Mouse (Mus musculus) urinary bladder, postnatal 4 days (tissue): ENCODE results near the gene Nsd2.
A peak's percentile ranks its signal among the peaks of the same experiment; 100 is the strongest.
"Not testable (repeated sequence)": the region's sequence is repeated elsewhere in the genome, so short reads cannot be mapped to it uniquely, and the experiment has no call there.

ENCODE experiments used
- DNase-seq, 2 experiments: peaks; one replicate each; pipeline ENCODE4 v3.0.0; 2021 to 2022; ENCODE audit warnings: low spot score in 2 of 2

The Nsd2 gene

DNA sequence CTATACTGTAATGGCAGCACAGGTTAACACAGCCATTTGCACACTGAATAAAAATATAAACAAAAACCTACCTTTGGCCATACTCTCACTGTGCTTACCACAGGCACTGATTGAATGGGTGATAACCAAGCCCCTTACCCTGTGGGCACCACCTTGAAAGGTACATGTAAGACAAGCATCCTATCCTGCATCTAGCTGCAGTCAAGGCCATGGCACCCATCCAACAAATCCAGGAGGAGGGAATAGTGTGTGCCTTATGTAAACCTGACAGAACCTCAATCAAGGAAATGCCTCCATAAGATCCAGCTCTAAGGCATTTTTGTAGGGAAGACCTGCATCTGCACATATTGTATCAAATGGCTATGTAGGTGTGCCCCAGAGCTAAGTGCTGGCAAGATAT is 105.6 kb downstream of the Nsd2 start:
- DNase-seq: no peak

DNA sequence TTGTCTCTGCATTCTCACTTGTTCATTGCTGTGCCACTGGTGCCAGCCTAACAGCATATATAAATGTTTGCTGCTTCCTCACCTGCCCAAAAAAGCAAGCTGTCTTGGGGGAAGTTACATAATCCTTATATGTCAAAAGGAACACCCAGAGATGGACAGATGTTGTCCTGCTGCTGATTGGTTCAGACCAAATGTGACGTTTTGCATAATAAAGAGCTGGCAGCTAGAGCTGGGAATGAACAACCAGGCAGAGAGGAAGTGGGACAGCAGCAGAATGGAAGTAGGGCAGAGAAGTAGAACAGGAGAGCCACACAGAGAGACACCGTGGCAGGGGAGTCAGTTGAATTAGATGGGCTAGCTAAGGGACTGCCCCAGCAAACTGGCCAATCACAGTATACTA is 111.9 kb downstream of the Nsd2 start:
- DNase-seq: no peak

GRCm38 (mm10) chr5:33934081-33934480 is 113.6 kb downstream of the Nsd2 start:
- DNase-seq: no peak

DNA sequence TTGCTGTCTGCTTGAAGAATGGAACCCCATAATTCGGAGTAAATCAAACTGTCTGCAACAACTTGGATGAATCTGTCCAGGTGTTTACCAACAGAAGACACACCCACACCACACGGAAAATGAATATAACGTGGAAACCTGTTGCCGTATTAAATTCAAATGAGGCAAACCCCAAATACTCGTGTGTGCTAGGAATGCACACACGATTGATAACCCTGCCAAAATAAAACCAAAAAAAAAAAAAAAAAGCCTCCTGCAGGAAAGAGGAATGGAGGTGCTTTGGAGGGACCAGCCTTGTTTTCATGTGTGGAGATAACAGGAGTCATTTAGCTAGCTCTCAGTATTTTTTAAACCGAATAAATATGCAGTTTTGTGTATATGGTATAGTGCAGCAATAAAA is 114.4 kb downstream of the Nsd2 start:
- no peak for DNase-seq

DNA sequence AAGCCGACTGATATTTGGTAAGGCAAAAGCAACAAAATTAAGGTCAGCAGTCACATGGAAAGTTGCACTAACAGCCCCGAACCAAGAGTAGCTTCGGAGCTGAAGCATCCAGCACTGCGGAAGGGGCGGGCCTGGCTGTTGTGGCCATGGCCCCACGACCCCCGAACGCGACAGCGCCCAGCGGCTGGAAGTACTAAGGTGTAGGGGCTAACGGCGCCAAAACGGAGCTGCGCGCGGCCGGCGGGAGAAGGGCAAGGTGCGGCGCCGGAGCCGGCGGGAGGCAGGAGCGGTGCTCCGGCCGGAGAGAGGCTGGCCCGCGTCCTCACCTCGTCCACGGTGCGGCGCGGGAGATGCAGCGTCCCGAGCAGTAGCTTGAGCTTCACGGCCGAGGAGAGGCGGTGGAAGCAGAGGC is 115.2 kb downstream of the Nsd2 start:
- DNase-seq: peak in 1 of 2 experiments; percentile 61

DNA sequence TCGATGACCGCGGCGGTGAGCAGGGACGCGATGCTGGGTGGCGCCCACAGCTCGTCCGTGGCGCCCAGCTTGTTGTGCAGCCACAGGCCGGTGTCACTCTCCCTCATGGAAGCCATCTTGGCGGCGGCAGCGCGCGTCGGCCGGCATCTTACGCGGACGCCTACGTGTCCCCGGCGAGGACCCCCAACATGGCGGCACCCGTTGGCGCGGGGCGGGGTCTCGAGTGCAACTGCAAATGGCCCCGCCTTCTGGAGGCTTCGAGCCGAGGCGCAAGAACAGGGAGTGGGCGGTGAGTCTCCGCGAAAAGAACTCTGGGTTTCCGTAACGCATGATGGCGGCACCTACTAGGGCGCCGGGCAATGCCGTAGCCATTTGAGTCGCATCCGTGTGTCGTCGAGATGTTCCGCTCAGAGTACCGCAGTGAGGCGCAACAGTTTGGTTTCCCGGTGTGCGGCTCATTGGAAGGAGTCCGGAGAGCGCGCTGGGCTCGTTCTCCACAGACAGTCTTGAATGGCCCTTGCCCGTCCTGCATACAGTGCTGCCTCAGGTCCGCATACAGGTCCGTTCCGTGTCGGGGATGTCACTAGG is 115.7 kb downstream of the Nsd2 start, which contains the start of gene Nelfa:
TSS of gene Nelfa (minus strand) at position 294 of the 588 bp plus-strand sequence.
- peak; percentile 98 to 99 for DNase-seq

DNA sequence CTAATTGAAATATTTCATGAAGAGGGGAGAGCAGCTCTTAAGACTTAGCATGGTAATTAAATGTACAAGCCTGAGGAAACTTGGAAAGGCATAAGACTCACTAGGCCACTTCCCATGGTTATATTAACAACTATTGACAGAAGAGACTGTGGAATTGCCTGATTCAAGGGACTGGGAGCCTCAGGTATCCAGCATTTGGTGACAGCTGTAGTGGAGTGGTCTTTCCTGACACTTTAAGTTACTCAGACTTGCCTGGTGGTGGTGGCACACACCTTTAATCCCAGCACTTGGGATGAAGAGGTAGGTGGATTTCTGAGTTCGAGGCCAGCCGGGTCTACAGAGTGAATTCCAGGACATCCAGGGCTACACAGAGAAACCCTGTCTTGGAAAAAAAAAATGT is 116.7 kb downstream of the Nsd2 start:
- no peak for DNase-seq

DNA sequence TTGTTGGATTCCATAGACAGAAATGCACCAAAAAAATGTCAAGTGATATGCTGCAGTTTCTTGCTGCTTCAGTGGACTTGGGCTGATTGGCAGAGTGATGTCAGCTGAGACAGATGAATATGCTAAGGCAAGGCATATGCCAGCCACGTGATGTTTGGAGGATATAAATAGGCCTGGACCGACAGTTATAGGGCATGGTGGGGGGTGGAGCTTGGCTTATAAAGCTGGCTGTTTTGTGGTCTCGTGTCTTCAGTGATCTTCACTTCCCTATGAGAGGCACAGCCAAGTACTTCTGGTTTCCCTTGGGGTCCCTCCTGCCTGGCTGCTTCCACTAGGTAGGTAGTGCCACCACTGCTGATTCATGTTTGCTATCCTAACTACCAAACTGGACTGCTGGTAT is 117.9 kb downstream of the Nsd2 start:
- no peak for DNase-seq

GRCm38 (mm10) chr5:33947035-33947434 is 126.5 kb downstream of the Nsd2 start:
- DNase-seq: not testable (repeated sequence)
